Mouse (Mus musculus): ENCODE data around the gene Itpka. TPM values are rescaled to one million over a fixed set of nuclear protein-coding genes. Genes with fewer than 3 reads are reported as not detected.

The Itpka gene
- 42.8 and 220 TPM in 2 replicates for polyA plus RNA-seq (2021; fragmentation: Nextera tagmentation)
- long read RNA-seq, experiment 1, transcript Itpka-201 (7 exons, 1,818 nt): major isoform, 38 of 58 reads
- long read RNA-seq, experiment 1, partial matches to known transcripts: 10 of 58 reads
- long read RNA-seq, experiment 1, other reads (novel, unspliced or antisense): 10 of 58 reads
- long read RNA-seq, experiment 2, transcript Itpka-201 (7 exons, 1,818 nt): major isoform, 16 of 68 reads
- long read RNA-seq, experiment 2, partial matches to known transcripts: 46 of 68 reads
- long read RNA-seq, experiment 2, other reads (novel, unspliced or antisense): 6 of 68 reads

DNA sequence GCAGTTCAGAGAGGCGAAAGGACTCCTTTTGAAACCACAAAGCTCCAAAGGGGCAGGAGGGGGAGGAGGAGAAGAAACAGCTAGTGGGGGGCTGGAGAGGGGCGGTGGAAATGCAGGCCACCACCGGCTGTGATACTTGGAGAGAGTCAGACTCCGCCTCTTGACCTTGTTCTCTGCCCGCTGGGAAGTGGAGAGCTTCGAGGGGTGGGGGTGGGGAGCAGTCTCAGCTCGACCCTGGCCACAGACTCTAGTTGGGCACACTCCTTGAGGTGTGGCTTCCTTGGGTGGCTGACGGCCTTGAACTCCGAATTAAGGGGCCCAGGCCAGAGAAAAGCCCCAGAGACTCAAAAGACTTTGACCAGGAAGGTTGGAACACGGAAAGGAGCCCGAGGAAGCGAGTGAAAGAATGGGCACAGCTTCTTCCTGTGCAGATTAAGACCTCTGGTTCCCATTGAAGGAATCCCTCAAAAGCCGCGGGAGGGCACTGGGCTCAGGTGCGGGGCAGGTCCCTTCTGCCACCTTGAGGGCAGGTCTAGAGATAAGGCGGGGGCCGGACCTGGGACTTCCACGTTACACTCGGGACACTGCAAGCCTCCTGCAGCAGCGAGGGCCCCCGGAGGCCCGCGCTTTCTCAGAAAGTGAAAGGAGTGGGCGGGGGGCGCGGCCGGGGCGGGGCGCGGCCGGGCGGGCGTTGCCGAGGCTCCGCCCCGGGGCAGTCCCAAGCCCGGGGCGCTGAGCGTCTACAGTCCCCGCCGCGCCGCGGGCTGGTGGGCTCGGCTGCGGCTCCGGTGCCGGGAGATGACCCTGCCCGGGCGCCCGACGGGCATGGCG, at the start of gene Itpka:
TSS of gene Itpka (plus strand) at position 757 of the 831 bp plus-strand sequence.

DNA sequence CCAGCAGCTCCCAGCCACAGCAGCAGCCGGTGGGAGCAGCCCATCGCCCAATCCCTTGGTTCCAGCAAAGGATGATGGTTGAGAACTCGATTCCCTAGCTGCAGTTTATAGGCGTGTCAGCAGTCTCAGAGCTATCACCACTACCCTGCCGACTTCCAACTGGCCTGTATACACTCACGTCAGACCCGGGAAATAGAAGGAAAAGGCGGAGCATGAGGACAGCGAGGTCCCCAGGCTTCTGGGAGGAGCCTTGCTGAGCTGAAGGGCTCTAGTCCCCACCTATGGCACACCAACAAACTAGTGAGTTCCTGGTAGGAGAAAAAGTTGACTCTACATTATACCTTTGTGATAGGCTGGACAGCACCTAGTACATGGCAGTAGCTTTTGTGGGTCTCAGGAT, 18.1 kb downstream of the Itpka start, which contains the start of gene Ltk:
TSS of gene Ltk (minus strand) at position 181 of the 400 bp plus-strand sequence.

GRCm38 (mm10) chr2:119787206-119787883, 45.2 kb downstream of the Itpka start, which contains the start of gene Rpap1:
TSS of gene Rpap1 (minus strand) at chr2:119787537.

DNA sequence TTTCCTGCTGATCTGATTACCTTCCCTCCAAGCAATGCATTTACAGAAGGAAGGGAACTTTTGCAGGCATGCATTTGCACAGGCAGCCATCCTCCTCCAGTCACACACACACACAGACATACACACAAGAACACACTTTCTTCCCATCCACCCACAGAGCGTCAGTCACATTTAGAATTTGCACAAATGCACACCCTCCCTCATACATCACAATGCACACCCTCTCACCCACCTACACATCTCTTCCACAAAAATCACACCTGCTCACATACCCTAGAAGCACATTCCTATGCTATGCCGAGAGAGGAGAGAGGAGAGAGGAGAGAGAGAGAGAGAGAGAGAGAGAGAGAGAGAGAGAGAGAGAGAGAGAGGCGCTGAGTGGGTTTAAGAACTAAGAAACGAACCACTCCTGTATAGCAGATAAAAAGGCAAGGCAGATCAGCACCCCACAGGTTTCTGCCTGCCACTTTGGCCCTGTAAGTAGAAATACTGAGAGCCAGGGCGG, 55.2 kb downstream of the Itpka start, which contains the start of gene Tyro3:
TSS of gene Tyro3 (plus strand) at position 455 of the 505 bp plus-strand sequence.

Other genes with a start within 250 kb of the Itpka start
- 0.40 and 0.44 TPM in 2 replicates for gene Exd1, start 194.7 kb upstream of the Itpka start, polyA plus RNA-seq (2021; fragmentation: Nextera tagmentation)
- gene Chp1, start 194.6 kb upstream of the Itpka start, polyA plus RNA-seq (2021; fragmentation: Nextera tagmentation): 100 and 119 TPM in 2 replicates
- 0.56 and 0.65 TPM in 2 replicates for gene Nusap1, start 124.0 kb upstream of the Itpka start, polyA plus RNA-seq (2021; fragmentation: Nextera tagmentation)
- gene Oip5, start 123.9 kb upstream of the Itpka start, polyA plus RNA-seq (2021; fragmentation: Nextera tagmentation): 1.2 and 1.4 TPM in 2 replicates
- gene Ndufaf1, start 79.5 kb upstream of the Itpka start, polyA plus RNA-seq (2021; fragmentation: Nextera tagmentation): 40.3 and 44.2 TPM in 2 replicates
- gene Rtf1, start 67.3 kb upstream of the Itpka start, polyA plus RNA-seq (2021; fragmentation: Nextera tagmentation): 41.0 and 122 TPM in 2 replicates
- gene Ltk, start 18.1 kb downstream of the Itpka start, polyA plus RNA-seq (2021; fragmentation: Nextera tagmentation): 1.6 and 3.0 TPM in 2 replicates
- 4.6 and 6.0 TPM in 2 replicates for gene Rpap1, start 45.2 kb downstream of the Itpka start, polyA plus RNA-seq (2021; fragmentation: Nextera tagmentation)
- gene Tyro3, start 55.4 kb downstream of the Itpka start, polyA plus RNA-seq (2021; fragmentation: Nextera tagmentation): 32.4 and 46.0 TPM in 2 replicates
- 6.5 and 9.5 TPM in 2 replicates for gene Mga, start 154.9 kb downstream of the Itpka start, polyA plus RNA-seq (2021; fragmentation: Nextera tagmentation)
- 2.8 and 3.3 TPM in 2 replicates for gene Mapkbp1, start 230.4 kb downstream of the Itpka start, polyA plus RNA-seq (2021; fragmentation: Nextera tagmentation)